Mouse (Mus musculus): Measurements from ENCODE around the gene Kif2c. TPM values are rescaled to one million over a fixed set of nuclear protein-coding genes. Genes with fewer than 3 reads are reported as not detected.
A peak's percentile ranks its signal among the peaks of the same experiment; 100 is the strongest.

The Kif2c gene
- total and polyA plus RNA-seq, 3 experiments, result 33.9 to 40.3 (median 34.0) TPM

- no peak for TF ChIP-seq POLR2AphosphoS2 (IDR thresholded peaks at IDR 0.05; ENCODE audit: low read depth, low read length)
- TF ChIP-seq ELF1 (IDR thresholded peaks at IDR 0.05; ENCODE audit: low read depth, low read length), result peak; percentile 57
- no peak for TF ChIP-seq NRF1 (IDR thresholded peaks at IDR 0.05; ENCODE audit: low read depth, low read length)
- peak; percentile 58; the same call in 1 of the 2 replicates for TF ChIP-seq MEF2A (IDR thresholded peaks at IDR 0.05; ENCODE audit: borderline replicate concordance, low read depth, low read length)
- TF ChIP-seq SMC3 (IDR thresholded peaks at IDR 0.05; ENCODE audit: low read depth, low read length), result no peak
- no peak for TF ChIP-seq ZNF384 (IDR thresholded peaks at IDR 0.05; ENCODE audit: low read depth, low read length)
- peak; percentile 77 for TF ChIP-seq ZMIZ1 (IDR thresholded peaks at IDR 0.05; ENCODE audit: low read depth, low read length)
- TF ChIP-seq TCF12 (IDR thresholded peaks at IDR 0.05; ENCODE audit: low read depth, low read length), result peak; percentile 47; the same call in 1 of the 2 replicates
- peak; percentile 83 for TF ChIP-seq MYC (IDR thresholded peaks at IDR 0.05; ENCODE audit: low read depth, low read length)
- peak; percentile 71 for TF ChIP-seq NELFE (IDR thresholded peaks at IDR 0.05; ENCODE audit: low read depth, low read length)
- peak; percentile 69 for TF ChIP-seq BHLHE40 (IDR thresholded peaks at IDR 0.05; ENCODE audit: low read depth, low read length)
- TF ChIP-seq GABPA (IDR thresholded peaks at IDR 0.05; ENCODE audit: insufficient replicate concordance, low read depth, low read length), result no peak
- no peak for TF ChIP-seq ZKSCAN1 (IDR thresholded peaks at IDR 0.05; ENCODE audit: borderline replicate concordance, low read depth, low read length)
These were observed 57.7 kb downstream of the Kif2c start (continued) for GRCm38 (mm10) chr4:117124518-117125347.

- dilution Hi-C loops (cut with MboI; ENCODE audit: extremely low pct_ligation_motif_present, extremely low pct_unique_long_range_greater_than_20kb, low sequenced_read_pairs), result no loop called here
- TF ChIP-seq MAFK (IDR thresholded peaks at IDR 0.05; ENCODE audit: insufficient replicate concordance, low read length), result peak; percentile 99
- 0 out of 2 replicates have a peak, but pooled peaks have one; percentile 8 for TF ChIP-seq POLR2A (IDR thresholded peaks at IDR 0.05; ENCODE audit: low read depth, low read length)
- TF ChIP-seq USF2 (conservative IDR thresholded peaks at IDR 0.05; ENCODE audit: low read depth, low read length), result no peak
- H3K27me3 ChIP-seq (replicated peaks), result no peaks in the 10 kb centered on the region
- in situ Hi-C loops (cut with MboI; ENCODE audit: low pct_ligation_motif_present, low pct_unique_long_range_greater_than_20kb, low sequenced_read_pairs), result no loop called here
- H3K4me1 ChIP-seq (ENCODE audit: control insufficient read depth in 1 of 2, insufficient read depth in 2 of 2), result peaks cover 18 to 72% of the 10 kb centered on the region in 2 experiments
- peaks cover 14 to 19% of the 10 kb centered on the region in 2 experiments for H3K36me3 ChIP-seq (replicated peaks in 1 of 2; ENCODE audit: control insufficient read depth in 1 of 2, insufficient read depth in 1 of 2, low read length in 1 of 2)
- H3K4me2 ChIP-seq (ENCODE audit: insufficient read depth, low read depth, poor library complexity, severe bottlenecking), result peak overlapping the region; percentile 64
- H3K4me3 ChIP-seq (replicated peaks in 1 of 3; ENCODE audit: low read depth in 2 of 3, low read length in 2 of 3, poor library complexity in 1 of 3), result peak overlapping the region; percentile 39 to 49 (median 43)
- DNase-seq (ENCODE audit: extremely low read depth), result no peak
- H3K79me2 ChIP-seq (replicated peaks; ENCODE audit: control insufficient read depth, extremely low read depth, insufficient read depth, poor library complexity, severe bottlenecking), result peaks cover 8% of the 10 kb centered on the region; the same call in 1 of the 2 replicates
- no peaks in the 10 kb centered on the region for H3K9me3 ChIP-seq (replicated peaks; ENCODE audit: low read length)
- peak overlapping the region; percentile 54 for H3K9ac ChIP-seq (ENCODE audit: insufficient read depth, low read depth)
- peak overlapping the region; percentile 94 for H3K27ac ChIP-seq (ENCODE audit: insufficient read depth, low read depth)
These were observed 58.3 kb downstream of the Kif2c start for GRCm38 (mm10) chr4:117124218-117124517.

All from CH12.LX (cell line).